Mouse (Mus musculus): ENCODE measurements around the gene Ssbp2. TPM values are rescaled to one million over a fixed set of nuclear protein-coding genes. Genes with fewer than 3 reads are reported as not detected.
A peak's percentile ranks its signal among the peaks of the same experiment; 100 is the strongest.

The Ssbp2 gene
- polyA plus RNA-seq, 1 experiment from 2014 or later: 140 TPM

DNA sequence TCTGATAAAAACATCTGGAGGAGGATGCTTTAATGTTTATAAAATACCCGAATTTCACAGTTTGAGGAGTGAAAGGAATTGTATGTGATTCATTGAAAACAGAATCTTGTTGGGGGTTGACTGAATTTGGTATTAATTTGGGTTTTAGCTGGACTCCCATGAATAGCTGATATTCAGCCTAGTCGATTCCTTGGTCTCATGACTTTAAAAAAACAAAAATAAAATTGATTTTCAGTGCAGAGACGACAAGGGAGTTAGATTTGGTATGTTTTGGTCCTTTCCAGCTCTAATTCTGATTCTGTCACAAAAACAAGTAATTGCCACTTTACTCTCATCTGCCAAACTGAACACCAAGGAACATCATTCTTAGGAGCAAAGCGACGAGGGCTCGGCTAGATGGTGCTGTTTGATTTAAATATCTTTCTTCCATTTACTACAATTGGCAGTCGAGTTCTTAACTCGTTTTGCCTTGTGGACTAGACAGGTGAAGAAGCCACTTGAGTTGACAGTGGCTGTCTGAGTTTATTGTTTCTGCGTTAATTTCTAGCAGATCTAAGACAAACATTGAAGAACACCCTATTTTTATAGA lies 2.9 kb downstream of the Ssbp2 start:
- Histone ChIP-seq H3K27ac (no peak overlapping the region), H3K36me3 (no peaks in the 10 kb centered on the region), H3K4me3 (no peak overlapping the region), H3K4me1 (peaks cover 23% of the 10 kb centered on the region), H3K9me3 (no peaks in the 10 kb centered on the region), H3K4me2 (replicated peaks) (peak overlapping the region; percentile 91), H3K9ac (no peak overlapping the region), H3K27me3 (replicated peaks) (no peaks in the 10 kb centered on the region)
- ATAC-seq (ENCODE audit: low FRiP score, low read depth): no peak
- 25% methylated on average over 9 of the region's 9 CpGs for WGBS

- WGBS: 80% methylated on average over 8 of the region's 8 CpGs
- ATAC-seq (ENCODE audit: low FRiP score, low read depth): no peak
These were observed 5.1 kb downstream of the Ssbp2 start for GRCm38 (mm10) chr13:91465002-91465715.

GRCm38 (mm10) chr13:91471566-91471965 lies 11.5 kb downstream of the Ssbp2 start:
- no peaks in the 10 kb centered on the region for H3K36me3 ChIP-seq
- H3K4me2 ChIP-seq (replicated peaks): no peak overlapping the region
- H3K27me3 ChIP-seq (replicated peaks): no peaks in the 10 kb centered on the region
- no peak overlapping the region for H3K4me3 ChIP-seq
- no peak overlapping the region for H3K9ac ChIP-seq
- no peaks in the 10 kb centered on the region for H3K9me3 ChIP-seq
- no peaks in the 10 kb centered on the region for H3K4me1 ChIP-seq
- no peak for ATAC-seq (ENCODE audit: low FRiP score, low read depth)
- H3K27ac ChIP-seq: no peak overlapping the region
- WGBS: 66% methylated on average over 2 of the region's 2 CpGs

More at GRCm38 (mm10) chr13:91465002-91465715, 5.1 kb downstream of the Ssbp2 start:
- H3K27ac ChIP-seq: no peak overlapping the region
- H3K36me3 ChIP-seq: no peaks in the 10 kb centered on the region
- peaks cover 18% of the 10 kb centered on the region for H3K4me1 ChIP-seq
- no peaks in the 10 kb centered on the region for H3K27me3 ChIP-seq (replicated peaks)
- H3K4me2 ChIP-seq (replicated peaks): no peak overlapping the region
- no peak overlapping the region for H3K4me3 ChIP-seq
- H3K9ac ChIP-seq: no peak overlapping the region
- H3K9me3 ChIP-seq: no peaks in the 10 kb centered on the region

- 87% methylated on average over 2 of the region's 2 CpGs for WGBS
- H3K27ac ChIP-seq: no peak overlapping the region
- H3K4me2 ChIP-seq (replicated peaks): no peak overlapping the region
- no peaks in the 10 kb centered on the region for H3K27me3 ChIP-seq (replicated peaks)
- no peak overlapping the region for H3K9ac ChIP-seq
- no peaks in the 10 kb centered on the region for H3K9me3 ChIP-seq
- no peak overlapping the region for H3K4me3 ChIP-seq
- no peaks in the 10 kb centered on the region for H3K36me3 ChIP-seq
- no peak for ATAC-seq (ENCODE audit: low FRiP score, low read depth)
- H3K4me1 ChIP-seq: no peaks in the 10 kb centered on the region
These were observed 11.9 kb downstream of the Ssbp2 start for GRCm38 (mm10) chr13:91471980-91472379.

DNA sequence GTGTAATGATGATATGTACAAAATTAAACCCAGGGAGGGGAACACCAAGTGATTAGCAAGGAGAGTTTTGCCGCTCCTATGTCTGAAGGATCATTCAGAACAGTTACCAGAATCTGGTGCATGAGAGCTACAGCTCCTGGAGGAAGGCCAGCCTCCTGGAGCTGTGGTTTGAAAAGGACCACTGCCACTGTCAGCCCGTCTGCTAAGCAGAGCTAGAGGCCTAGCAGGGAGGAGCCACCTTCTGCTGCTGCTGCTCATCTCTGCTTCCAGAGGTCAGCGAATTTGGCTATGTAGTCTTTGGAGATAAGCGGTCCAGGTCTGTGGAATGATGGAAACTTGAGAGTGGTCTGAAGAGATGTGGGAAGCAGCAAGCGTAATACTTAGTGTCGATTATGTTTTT lies 13.4 kb downstream of the Ssbp2 start:
- no peak for ATAC-seq (ENCODE audit: low FRiP score, low read depth)
- Histone ChIP-seq H3K4me2 (replicated peaks) (no peak overlapping the region), H3K27ac (no peak overlapping the region), H3K4me3 (no peak overlapping the region), H3K9ac (no peak overlapping the region), H3K27me3 (replicated peaks) (no peaks in the 10 kb centered on the region), H3K4me1 (no peaks in the 10 kb centered on the region), H3K36me3 (no peaks in the 10 kb centered on the region), H3K9me3 (no peaks in the 10 kb centered on the region)
- 79% methylated on average over 6 of the region's 6 CpGs for WGBS

- 73% methylated on average over 1 of the region's 1 CpGs for WGBS
These were observed 13.9 kb downstream of the Ssbp2 start for GRCm38 (mm10) chr13:91474027-91474426.

DNA sequence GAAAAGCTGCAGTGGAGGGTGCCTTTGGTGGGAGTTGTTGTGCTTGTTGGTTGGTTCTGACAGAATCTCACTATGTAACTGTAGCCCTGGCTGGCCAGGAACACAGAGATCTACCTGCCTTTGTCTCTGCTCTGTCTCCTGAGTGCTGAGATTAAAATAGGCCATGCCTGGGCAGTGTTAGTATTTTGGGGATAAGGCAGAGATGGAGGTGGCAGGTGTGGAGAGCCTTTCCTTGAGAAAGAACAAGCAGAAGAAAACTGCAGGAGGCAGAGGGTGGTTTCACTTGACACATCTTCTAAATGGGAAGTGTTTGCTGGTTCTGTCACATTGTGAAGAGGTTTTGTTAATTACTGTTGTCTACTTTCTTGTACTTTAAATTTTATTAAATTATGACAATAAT lies 15.8 kb downstream of the Ssbp2 start:
- Histone ChIP-seq H3K4me2 (replicated peaks) (no peak overlapping the region), H3K27me3 (replicated peaks) (no peaks in the 10 kb centered on the region), H3K4me3 (no peak overlapping the region), H3K27ac (no peak overlapping the region), H3K36me3 (no peaks in the 10 kb centered on the region), H3K9ac (no peak overlapping the region), H3K9me3 (no peaks in the 10 kb centered on the region), H3K4me1 (no peaks in the 10 kb centered on the region)
- no peak for ATAC-seq (ENCODE audit: low FRiP score, low read depth)

More at GRCm38 (mm10) chr13:91474027-91474426, 13.9 kb downstream of the Ssbp2 start:
- H3K9me3 ChIP-seq: no peaks in the 10 kb centered on the region
- H3K4me2 ChIP-seq (replicated peaks): no peak overlapping the region
- no peaks in the 10 kb centered on the region for H3K4me1 ChIP-seq
- no peak overlapping the region for H3K4me3 ChIP-seq
- H3K36me3 ChIP-seq: no peaks in the 10 kb centered on the region
- no peak for ATAC-seq (ENCODE audit: low FRiP score, low read depth)
- no peak overlapping the region for H3K9ac ChIP-seq
- no peak overlapping the region for H3K27ac ChIP-seq
- H3K27me3 ChIP-seq (replicated peaks): no peaks in the 10 kb centered on the region

DNA sequence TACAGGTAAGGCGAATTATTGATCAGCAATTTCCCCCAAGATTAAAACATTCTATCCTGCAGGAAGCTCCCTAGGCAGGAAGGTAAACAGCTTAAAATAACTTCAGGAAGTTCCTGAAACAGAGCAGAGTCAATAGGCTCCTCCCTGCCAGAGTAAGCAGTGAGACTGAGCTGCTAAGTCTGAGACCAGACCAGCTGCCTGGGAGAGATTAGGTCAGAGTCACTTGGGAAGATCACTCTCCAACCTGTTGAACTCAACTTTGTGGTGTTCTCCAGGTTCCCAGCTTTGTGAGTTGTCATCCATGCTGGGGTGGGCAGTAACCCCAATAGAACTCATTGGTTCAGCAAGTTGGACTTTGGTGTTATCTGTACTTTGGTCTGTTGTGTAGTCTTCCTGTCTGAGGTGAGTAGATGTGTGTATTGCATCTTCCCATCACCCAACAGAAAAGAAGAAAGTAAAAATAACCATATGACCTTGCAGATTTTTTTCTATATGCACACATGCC lies 16.6 kb downstream of the Ssbp2 start:
- Histone ChIP-seq H3K27ac (no peak overlapping the region), H3K9me3 (no peaks in the 10 kb centered on the region), H3K4me3 (no peak overlapping the region), H3K9ac (no peak overlapping the region), H3K4me2 (replicated peaks) (no peak overlapping the region), H3K36me3 (no peaks in the 10 kb centered on the region), H3K4me1 (no peaks in the 10 kb centered on the region), H3K27me3 (replicated peaks) (no peaks in the 10 kb centered on the region)
- ATAC-seq (ENCODE audit: low FRiP score, low read depth): no peak
- 83% methylated on average over 1 of the region's 1 CpGs for WGBS

GRCm38 (mm10) chr13:91478011-91478410 lies 17.9 kb downstream of the Ssbp2 start:
- Histone ChIP-seq H3K9me3 (no peaks in the 10 kb centered on the region), H3K27ac (no peak overlapping the region), H3K27me3 (replicated peaks) (no peaks in the 10 kb centered on the region), H3K4me1 (no peaks in the 10 kb centered on the region), H3K9ac (no peak overlapping the region), H3K4me3 (no peak overlapping the region), H3K4me2 (replicated peaks) (no peak overlapping the region), H3K36me3 (no peaks in the 10 kb centered on the region)
- ATAC-seq (ENCODE audit: low FRiP score, low read depth): no peak
- 76% methylated on average over 4 of the region's 4 CpGs for WGBS

- no peak overlapping the region for H3K9ac ChIP-seq
- no peaks in the 10 kb centered on the region for H3K36me3 ChIP-seq
- H3K27ac ChIP-seq: no peak overlapping the region
- H3K9me3 ChIP-seq: no peaks in the 10 kb centered on the region
- ATAC-seq (ENCODE audit: low FRiP score, low read depth): no peak
- H3K27me3 ChIP-seq (replicated peaks): no peaks in the 10 kb centered on the region
- H3K4me3 ChIP-seq: no peak overlapping the region
- H3K4me2 ChIP-seq (replicated peaks): no peak overlapping the region
- H3K4me1 ChIP-seq: no peaks in the 10 kb centered on the region
- 96% methylated on average over 1 of the region's 1 CpGs for WGBS
These were observed 24.2 kb downstream of the Ssbp2 start for GRCm38 (mm10) chr13:91484303-91484702.

- no peak overlapping the region for H3K27ac ChIP-seq
- H3K9ac ChIP-seq: no peak overlapping the region
- no peaks in the 10 kb centered on the region for H3K36me3 ChIP-seq
- no peak for ATAC-seq (ENCODE audit: low FRiP score, low read depth)
- H3K4me2 ChIP-seq (replicated peaks): no peak overlapping the region
- peaks cover 3% of the 10 kb centered on the region; the same call in 1 of the 2 replicates for H3K4me1 ChIP-seq
- H3K4me3 ChIP-seq: no peak overlapping the region
- no peaks in the 10 kb centered on the region for H3K27me3 ChIP-seq (replicated peaks)
- no peaks in the 10 kb centered on the region for H3K9me3 ChIP-seq
- 92% methylated on average over 4 of the region's 4 CpGs for WGBS
These were observed 32.0 kb downstream of the Ssbp2 start for GRCm38 (mm10) chr13:91492133-91492532.

- H3K9me3 ChIP-seq: no peaks in the 10 kb centered on the region
- no peaks in the 10 kb centered on the region for H3K4me1 ChIP-seq
- ATAC-seq (ENCODE audit: low FRiP score, low read depth): no peak
- no peak overlapping the region for H3K9ac ChIP-seq
- H3K36me3 ChIP-seq: no peaks in the 10 kb centered on the region; the same call in 1 of the 2 replicates
- no peak overlapping the region for H3K4me2 ChIP-seq (replicated peaks)
- WGBS: 77% methylated on average over 3 of the region's 3 CpGs
- H3K4me3 ChIP-seq: no peak overlapping the region
- H3K27me3 ChIP-seq (replicated peaks): no peaks in the 10 kb centered on the region
- no peak overlapping the region for H3K27ac ChIP-seq
These were observed 37.0 kb downstream of the Ssbp2 start for GRCm38 (mm10) chr13:91497055-91497454.

DNA sequence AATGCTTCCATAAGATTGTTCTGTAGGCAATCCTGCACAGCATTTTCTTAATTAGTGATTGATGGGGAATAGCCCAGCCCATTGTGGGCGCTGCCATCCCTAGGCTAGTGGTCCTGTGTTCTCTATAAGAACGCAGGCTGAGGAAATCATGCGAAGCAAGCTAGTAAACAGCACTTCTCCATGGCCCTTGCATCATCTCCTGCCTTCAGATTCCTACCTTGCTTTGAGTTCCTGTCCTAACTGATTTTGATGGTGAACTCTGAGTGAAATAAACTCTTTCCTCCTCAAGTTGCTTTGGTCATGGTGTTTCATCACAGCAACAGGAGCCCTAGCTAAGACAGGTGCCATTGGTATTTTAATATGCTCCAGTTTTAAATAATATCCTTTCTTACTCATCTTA lies 41.7 kb downstream of the Ssbp2 start:
- Histone ChIP-seq H3K27ac (no peak overlapping the region), H3K9me3 (no peaks in the 10 kb centered on the region), H3K27me3 (replicated peaks) (no peaks in the 10 kb centered on the region), H3K4me1 (no peaks in the 10 kb centered on the region), H3K9ac (no peak overlapping the region), H3K4me3 (no peak overlapping the region), H3K36me3 (no peaks in the 10 kb centered on the region; the same call in 1 of the 2 replicates), H3K4me2 (replicated peaks) (no peak overlapping the region)
- ATAC-seq (ENCODE audit: low FRiP score, low read depth): no peak
- 91% methylated on average over 3 of the region's 3 CpGs for WGBS
